Mouse (Mus musculus): ENCODE data around the gene Tspan4.

GRCm38 (mm10) chr7:141483114-141483653, 8.1 kb downstream of the Tspan4 start:
- no peak for TF ChIP-seq HCFC1 (IDR thresholded peaks at IDR 0.05; ENCODE audit: borderline replicate concordance, insufficient read depth, low read length)
- TF ChIP-seq ZC3H11A (IDR thresholded peaks at IDR 0.05; ENCODE audit: borderline replicate concordance, low read depth, low read length): no peak
- no peak for TF ChIP-seq MAFK (IDR thresholded peaks at IDR 0.05; ENCODE audit: insufficient read depth, low read depth, low read length)
- no peak for TF ChIP-seq ZNF384 (IDR thresholded peaks at IDR 0.05; ENCODE audit: low read depth, low read length)
